Mouse (Mus musculus): ENCODE measurements around the gene Tppp3. TPM values are rescaled to one million over a fixed set of nuclear protein-coding genes. Genes with fewer than 3 reads are reported as not detected.

Gene Tppp3
- not detected for polyA plus RNA-seq (2017; shearing (Covaris generic))

DNA sequence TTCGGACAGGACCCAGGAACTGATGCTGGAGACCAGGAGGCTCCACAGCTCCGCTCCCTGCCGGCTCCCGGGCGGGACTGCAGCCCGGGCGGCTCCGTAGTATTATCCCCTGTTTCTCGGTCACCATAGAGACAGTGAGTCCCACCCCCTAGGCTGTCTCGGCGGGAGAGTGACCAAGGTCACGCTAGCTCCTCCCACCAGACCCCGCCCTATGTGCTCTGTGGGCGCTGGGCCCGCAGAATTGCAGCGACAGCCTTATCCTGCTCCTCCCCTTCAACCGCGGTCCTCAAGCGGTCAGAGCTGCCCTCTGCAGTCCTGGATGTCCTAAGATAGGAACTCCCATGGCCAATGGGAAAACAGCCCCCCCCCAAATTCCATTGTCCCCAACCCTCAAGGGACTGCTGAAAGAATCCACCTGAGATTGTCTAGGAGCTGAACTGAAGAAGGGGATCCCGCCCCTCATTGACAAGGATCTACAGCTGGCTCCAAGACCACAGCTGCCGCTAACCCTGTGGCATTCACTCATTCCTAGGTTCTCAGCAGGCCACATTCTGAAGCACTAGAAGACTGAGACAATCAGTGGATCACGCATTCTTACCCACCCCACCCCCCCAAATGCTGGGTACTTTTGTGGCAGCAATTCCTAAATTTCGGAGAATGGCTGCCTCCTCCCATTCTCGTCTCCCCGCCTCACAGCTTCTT, at the start of gene Tppp3:
Tppp3 (minus strand) TSS at position 213 of the 702 bp plus-strand sequence.

DNA sequence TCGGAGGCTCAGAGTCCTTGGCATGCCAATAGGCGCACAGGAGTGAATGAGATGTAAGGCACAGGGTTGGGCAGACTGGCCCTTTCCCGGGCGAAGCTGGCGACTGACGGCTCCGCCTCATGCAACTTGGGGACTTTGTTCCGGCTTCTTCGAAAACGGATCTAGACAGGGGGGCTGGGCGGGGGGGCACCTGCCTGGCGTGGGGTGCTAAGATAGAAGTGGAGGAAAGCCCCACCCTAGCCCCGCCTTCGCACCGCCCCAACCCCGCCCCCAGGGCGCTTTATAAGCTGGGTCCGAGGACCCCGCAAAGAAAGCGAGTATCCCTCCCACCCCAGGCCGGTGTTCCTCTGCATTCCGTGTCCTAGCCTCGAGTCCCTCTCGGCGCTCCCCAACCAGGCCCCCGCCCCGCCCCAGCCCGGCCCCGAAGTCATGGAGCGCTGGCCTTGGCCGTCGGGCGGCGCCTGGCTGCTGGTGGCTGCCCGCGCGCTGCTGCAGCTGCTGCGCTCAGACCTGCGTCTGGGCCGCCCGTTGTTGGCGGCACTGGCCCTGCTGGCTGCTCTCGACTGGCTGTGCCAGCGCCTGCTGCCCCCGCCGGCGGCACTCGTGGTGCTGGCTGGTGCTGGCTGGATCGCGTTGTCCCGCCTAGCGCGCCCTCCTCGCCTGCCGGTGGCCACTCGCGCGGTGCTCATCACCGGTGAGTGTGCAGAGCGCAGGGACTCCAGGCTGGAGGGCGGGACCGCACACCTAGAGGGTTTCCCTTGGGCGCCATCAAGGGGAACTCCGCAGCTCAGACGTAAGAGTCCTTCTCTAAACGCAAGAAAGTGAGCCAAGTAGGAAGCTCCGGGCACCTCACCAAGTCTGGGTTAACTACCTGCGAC, 47.3 kb upstream of the Tppp3 start, which contains the start of gene Hsd11b2:
Hsd11b2 (plus strand) TSS at position 320 of the 878 bp plus-strand sequence.

GRCm38 (mm10) chr8:105496439-105497180, 25.3 kb upstream of the Tppp3 start, which contains the start of gene Zdhhc1:
Gene Zdhhc1 (minus strand): TSS chr8:105496902.

Other genes starting within 250 kb of the Tppp3 start
- 24.4 TPM for gene D230025D16Rik, start 246.4 kb downstream of the Tppp3 start, polyA plus RNA-seq (2017; shearing (Covaris generic))
- gene B3gnt9, start 216.4 kb downstream of the Tppp3 start, polyA plus RNA-seq (2017; shearing (Covaris generic)) = 0.68 TPM
- gene Tradd, start 206.9 kb downstream of the Tppp3 start, polyA plus RNA-seq (2017; shearing (Covaris generic)) = 27.8 TPM
- 15.2 TPM for gene Fbxl8, start 206.9 kb downstream of the Tppp3 start, polyA plus RNA-seq (2017; shearing (Covaris generic))
- gene Hsf4, start 201.7 kb downstream of the Tppp3 start, polyA plus RNA-seq (2017; shearing (Covaris generic)) = 0.62 TPM
- gene Nol3, start 195.4 kb downstream of the Tppp3 start, polyA plus RNA-seq (2017; shearing (Covaris generic)) = not detected
- 2.4 TPM for gene 4931428F04Rik, start 181.7 kb downstream of the Tppp3 start, polyA plus RNA-seq (2017; shearing (Covaris generic))
- 0.76 TPM for gene Exoc3l, start 175.4 kb downstream of the Tppp3 start, polyA plus RNA-seq (2017; shearing (Covaris generic))
- 54.4 TPM for gene E2f4, start 173.9 kb downstream of the Tppp3 start, polyA plus RNA-seq (2017; shearing (Covaris generic))
- 10.5 TPM for gene Elmo3, start 165.9 kb downstream of the Tppp3 start, polyA plus RNA-seq (2017; shearing (Covaris generic))
- 5.8 TPM for gene Lrrc29, start 145.2 kb downstream of the Tppp3 start, polyA plus RNA-seq (2017; shearing (Covaris generic))
- gene Tmem208, start 145.2 kb downstream of the Tppp3 start, polyA plus RNA-seq (2017; shearing (Covaris generic)) = 158 TPM
- 1.5 TPM for gene Fhod1, start 123.6 kb downstream of the Tppp3 start, polyA plus RNA-seq (2017; shearing (Covaris generic))
- gene Slc9a5, start 122.7 kb downstream of the Tppp3 start, polyA plus RNA-seq (2017; shearing (Covaris generic)) = 0.45 TPM
- 0.17 TPM for gene Plekhg4, start 98.3 kb downstream of the Tppp3 start, polyA plus RNA-seq (2017; shearing (Covaris generic))
- not detected for gene Kctd19, start 58.0 kb downstream of the Tppp3 start, polyA plus RNA-seq (2017; shearing (Covaris generic))
- gene Lrrc36, start 58.0 kb downstream of the Tppp3 start, polyA plus RNA-seq (2017; shearing (Covaris generic)) = not detected
- gene Zdhhc1, start 25.4 kb upstream of the Tppp3 start, polyA plus RNA-seq (2017; shearing (Covaris generic)) = 2.3 TPM
- not detected for gene Hsd11b2, start 47.2 kb upstream of the Tppp3 start, polyA plus RNA-seq (2017; shearing (Covaris generic))
- gene Atp6v0d1, start 94.5 kb upstream of the Tppp3 start, polyA plus RNA-seq (2017; shearing (Covaris generic)) = 55.5 TPM
- gene Ripor1, start 133.7 kb upstream of the Tppp3 start, polyA plus RNA-seq (2017; shearing (Covaris generic)) = 11.5 TPM
- gene Ctcf, start 165.0 kb upstream of the Tppp3 start, polyA plus RNA-seq (2017; shearing (Covaris generic)) = 33.9 TPM
- gene Agrp, start 165.9 kb upstream of the Tppp3 start, polyA plus RNA-seq (2017; shearing (Covaris generic)) = 0.72 TPM
- 12.1 TPM for gene Carmil2, start 214.7 kb upstream of the Tppp3 start, polyA plus RNA-seq (2017; shearing (Covaris generic))
- 95.6 TPM for gene Acd, start 229.6 kb upstream of the Tppp3 start, polyA plus RNA-seq (2017; shearing (Covaris generic))
- gene Pard6a, start 229.6 kb upstream of the Tppp3 start, polyA plus RNA-seq (2017; shearing (Covaris generic)) = 10.6 TPM
- gene 4933405L10Rik, start 236.1 kb upstream of the Tppp3 start, polyA plus RNA-seq (2017; shearing (Covaris generic)) = not detected
- gene Enkd1, start 236.7 kb upstream of the Tppp3 start, polyA plus RNA-seq (2017; shearing (Covaris generic)) = 3.4 TPM

All from CD4-positive, CD25-positive, alpha-beta regulatory T cell, adult 9 weeks (primary cell).